Mouse (Mus musculus) kidney, adult 2 months (tissue): ENCODE results near the gene Anks3. TPM values are rescaled to one million over a fixed set of nuclear protein-coding genes. Genes with fewer than 3 reads are reported as not detected.
A peak's percentile ranks its signal among the peaks of the same experiment; 100 is the strongest.

Source experiments
- DNase-seq: peaks from one replicate; pipeline ENCODE4 v3.0.0; 2021
- H3K27ac ChIP-seq: fragments of 200-500 bp; 2 replicates; pipeline ENCODE4 v1.5.1; 2012; ENCODE audit warnings: low read depth, low read length, control low read depth, inconsistent platforms; ENCODE audit not compliant: insufficient read depth
- H3K27me3 ChIP-seq: fragments of 200-500 bp; replicated peaks from 2 replicates; pipeline ENCODE4 v1.6.1; 2012; ENCODE audit warnings: mild to moderate bottlenecking, moderate library complexity, low read length, inconsistent platforms; ENCODE audit not compliant: control insufficient read depth, insufficient read depth
- H3K36me3 ChIP-seq: fragments of 200-500 bp; 2 replicates; pipeline ENCODE4 v1.6.1; 2012; ENCODE audit warnings: mild to moderate bottlenecking, moderate library complexity, low read length, inconsistent platforms; ENCODE audit not compliant: control insufficient read depth, insufficient read depth
- H3K4me1 ChIP-seq: fragments of 200-500 bp; 2 replicates; pipeline ENCODE4 v1.6.1; 2011; ENCODE audit warnings: low read length; ENCODE audit not compliant: control insufficient read depth, insufficient read depth
- H3K4me3 ChIP-seq: fragments of 200-500 bp; 2 replicates; pipeline ENCODE4 v1.5.1; 2011; ENCODE audit warnings: mild to moderate bottlenecking, low read depth, low read length, control low read depth; ENCODE audit not compliant: insufficient read depth
- CTCF ChIP-seq: fragments of 200-500 bp; conservative IDR thresholded peaks from 2 replicates; pipeline ENCODE4 v1.5.1; 2011; ENCODE audit warnings: low read depth, mild to moderate bottlenecking, control low read depth, low read length, moderate library complexity, mixed read lengths; ENCODE audit not compliant: insufficient read depth, insufficient read length
- POLR2A ChIP-seq: fragments of 200-500 bp; IDR thresholded peaks from one replicate; pipeline ENCODE4 v1.6.1; 2011; ENCODE audit warnings: low read depth, low read length, control low read depth
- WGBS: fragments of 180-500 bp; shearing (Covaris S2); methylation state at CpG from one replicate; pipeline ENCODE4 v1.1.7; 2018; 5-methylcytosine and 5-hydroxymethylcytosine counted together
- polyA plus RNA-seq: library from polyadenylated mRNA; depleted of rRNA; stranded (reverse); fragments of >200 nt; gene quantifications from 2 replicates; pipeline ENCODE4 v1.2.3, GENCODE M21; 2012

Gene Anks3
- polyA plus RNA-seq, 1 experiment: 50.7 TPM

DNA sequence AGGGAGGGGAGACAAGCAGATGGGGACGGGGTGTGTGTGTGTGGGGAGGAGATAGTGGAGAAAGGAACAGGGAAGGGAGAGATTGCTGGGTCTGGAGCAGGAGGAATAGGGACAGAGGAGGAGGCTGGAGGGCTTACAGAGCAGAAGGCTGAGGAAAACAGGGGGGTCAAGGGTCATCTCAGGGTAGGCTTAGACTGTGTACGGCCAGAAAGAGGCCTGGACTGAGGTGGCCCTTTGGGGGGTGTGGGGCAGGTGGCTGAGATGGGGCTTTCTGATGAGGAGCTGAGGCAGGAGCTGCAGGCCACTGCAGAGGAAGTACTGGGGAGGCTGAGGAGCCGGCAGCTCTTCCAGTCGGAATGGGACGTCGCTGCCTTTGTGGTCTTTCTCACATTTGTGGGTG, 43.5 kb upstream of the Anks3 start:
- peak overlapping the region; percentile 76 for H3K27ac ChIP-seq
- H3K27me3 ChIP-seq: no peaks in the 10 kb centered on the region
- no peaks in the 10 kb centered on the region for H3K36me3 ChIP-seq
- peaks cover 12% of the 10 kb centered on the region for H3K4me1 ChIP-seq
- peak; percentile 40 for DNase-seq
- 37% methylated on average over 6 of the region's 6 CpGs for WGBS
- TF ChIP-seq POLR2A (no peak), CTCF (no peak)
- peak overlapping the region; percentile 48 for H3K4me3 ChIP-seq

GRCm38 (mm10) chr16:5007067-5007466, 43.1 kb upstream of the Anks3 start, which contains the start of gene Smim22:
Smim22 (plus strand) TSS chr16:5007288.
- H3K36me3 ChIP-seq: no peaks in the 10 kb centered on the region
- H3K27me3 ChIP-seq: no peaks in the 10 kb centered on the region
- DNase-seq: peak; percentile 90
- H3K4me1 ChIP-seq: peaks cover 8% of the 10 kb centered on the region
- H3K4me3 ChIP-seq: peak within 1 kb of the TSS; percentile 48
- 38% methylated on average over 5 of the region's 5 CpGs for WGBS
- peak within 1 kb of the TSS; percentile 76 for H3K27ac ChIP-seq
- TF ChIP-seq CTCF (no peak), POLR2A (no peak)

DNA sequence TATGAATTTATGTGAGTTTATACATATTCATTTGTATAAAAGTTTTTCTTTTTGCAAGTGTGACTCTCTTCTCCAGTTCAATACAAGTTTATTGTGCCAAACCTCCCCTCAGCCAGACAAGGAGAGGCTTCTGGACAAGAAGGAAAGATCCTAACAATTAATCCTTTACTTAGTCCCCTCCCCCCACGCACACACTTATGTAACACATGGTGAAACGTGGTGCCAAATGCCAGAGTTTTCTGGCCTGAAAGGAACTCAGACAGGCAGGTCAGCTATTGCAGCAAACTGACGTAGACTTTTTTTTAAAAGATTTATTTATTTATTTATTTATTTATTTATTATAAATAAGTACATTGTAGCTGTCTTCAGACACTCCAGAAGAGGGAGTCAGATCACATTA, 36.6 kb upstream of the Anks3 start:
- WGBS: 35% methylated on average over 3 of the region's 3 CpGs
- Histone ChIP-seq H3K4me1 (peaks cover 6% of the 10 kb centered on the region), H3K27me3 (no peaks in the 10 kb centered on the region), H3K4me3 (no peak overlapping the region), H3K27ac (no peak overlapping the region), H3K36me3 (no peaks in the 10 kb centered on the region)
- no peak for TF ChIP-seq CTCF
- no peak for TF ChIP-seq POLR2A
- DNase-seq: peak; percentile 83

DNA sequence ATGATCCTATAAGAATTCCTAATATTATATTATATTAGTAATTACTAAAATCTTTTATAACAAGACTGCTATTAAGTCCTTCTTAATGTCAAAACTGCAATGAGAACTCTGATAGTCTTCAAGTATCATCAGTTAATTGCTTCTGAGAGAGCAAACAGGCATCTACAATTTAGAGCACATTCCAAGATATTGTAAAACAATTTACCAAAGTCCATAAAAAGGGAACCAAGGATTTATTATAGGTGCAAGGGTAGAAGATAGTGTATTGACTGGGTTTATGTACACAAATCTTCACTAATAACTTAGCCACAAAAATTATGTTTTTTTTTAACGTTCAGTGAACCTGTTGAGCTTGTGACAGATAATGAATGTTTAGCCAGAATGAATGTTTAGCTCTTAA, 35.0 kb upstream of the Anks3 start:
- no peak for TF ChIP-seq POLR2A
- no peak for TF ChIP-seq CTCF
- H3K27ac ChIP-seq: no peak overlapping the region
- H3K36me3 ChIP-seq: no peaks in the 10 kb centered on the region
- H3K4me3 ChIP-seq: no peak overlapping the region
- DNase-seq: no peak
- WGBS: 59% methylated on average over 1 of the region's 1 CpGs
- H3K4me1 ChIP-seq: peaks cover 6% of the 10 kb centered on the region
- no peaks in the 10 kb centered on the region for H3K27me3 ChIP-seq

GRCm38 (mm10) chr16:4997553-4997952, 33.5 kb upstream of the Anks3 start, which contains the start of gene Sept12:
Sept12 (minus strand) TSS chr16:4997852.
- TF ChIP-seq CTCF (no peak), POLR2A (no peak)
- Histone ChIP-seq H3K4me3 (no peak within 1 kb of the TSS), H3K27ac (no peak within 1 kb of the TSS), H3K27me3 (no peaks in the 10 kb centered on the region), H3K4me1 (peaks cover 6% of the 10 kb centered on the region), H3K36me3 (no peaks in the 10 kb centered on the region)
- 13% methylated on average over 3 of the region's 3 CpGs for WGBS
- DNase-seq: peak; percentile 55

- DNase-seq: no peak
- 90% methylated on average over 4 of the region's 4 CpGs for WGBS
- H3K4me1 ChIP-seq: peaks cover 6% of the 10 kb centered on the region
- no peaks in the 10 kb centered on the region for H3K36me3 ChIP-seq
- no peaks in the 10 kb centered on the region for H3K27me3 ChIP-seq
- no peak overlapping the region for H3K27ac ChIP-seq
- H3K4me3 ChIP-seq: no peak overlapping the region
- TF ChIP-seq POLR2A (no peak), CTCF (no peak)
Observed at GRCm38 (mm10) chr16:4993276-4993675, 29.3 kb upstream of the Anks3 start.

- no peak overlapping the region for H3K4me3 ChIP-seq
- TF ChIP-seq POLR2A: no peak
- TF ChIP-seq CTCF: no peak
- no peak for DNase-seq
- H3K27ac ChIP-seq: no peak overlapping the region
- no peaks in the 10 kb centered on the region for H3K27me3 ChIP-seq
- WGBS: 90% methylated on average over 12 of the region's 12 CpGs
- no peaks in the 10 kb centered on the region for H3K4me1 ChIP-seq
- no peaks in the 10 kb centered on the region for H3K36me3 ChIP-seq
Observed at GRCm38 (mm10) chr16:4984717-4985116, 20.7 kb upstream of the Anks3 start.

GRCm38 (mm10) chr16:4979755-4980380, 15.9 kb upstream of the Anks3 start:
- no peaks in the 10 kb centered on the region for H3K4me1 ChIP-seq
- no peaks in the 10 kb centered on the region for H3K36me3 ChIP-seq
- no peak overlapping the region for H3K27ac ChIP-seq
- peak; percentile 52 for DNase-seq
- no peaks in the 10 kb centered on the region for H3K27me3 ChIP-seq
- TF ChIP-seq POLR2A (no peak), CTCF (peak; percentile 73)
- H3K4me3 ChIP-seq: no peak overlapping the region
- WGBS: 66% methylated on average over 4 of the region's 4 CpGs
